Mouse (Mus musculus) embryonic facial prominence, embryonic 13.5 days (tissue): Measurements from ENCODE around the gene Slc35f3. TPM values are rescaled to one million over a fixed set of nuclear protein-coding genes. Genes with fewer than 3 reads are reported as not detected.

Source experiments
- ATAC-seq: fragments of 200-750 bp; cut with Nextera tagmentation; 2 replicates; pipeline ENCODE4 v1.8.0; 2017; ENCODE audit warnings: low read depth; ENCODE audit not compliant: insufficient number of reproducible peaks, insufficient read depth, low FRiP score, low TSS enrichment
- H3K27ac ChIP-seq: fragments of 300-500 bp; sonication (generic); 2 replicates; pipeline ENCODE4 v1.5.1; 2015; ENCODE audit warnings: moderate library complexity, mild to moderate bottlenecking, inconsistent platforms
- H3K27me3 ChIP-seq: fragments of 300-500 bp; sonication (generic); 2 replicates; pipeline ENCODE4 v1.6.1; 2015; ENCODE audit warnings: mild to moderate bottlenecking, inconsistent platforms
- H3K36me3 ChIP-seq: fragments of 300-500 bp; sonication (generic); 2 replicates; pipeline ENCODE4 v1.6.1; 2015; ENCODE audit warnings: mild to moderate bottlenecking, inconsistent platforms
- H3K4me1 ChIP-seq: fragments of 300-500 bp; sonication (generic); 2 replicates; pipeline ENCODE4 v1.6.1; 2015; ENCODE audit warnings: inconsistent platforms
- H3K4me2 ChIP-seq: fragments of 300-500 bp; sonication (generic); 2 replicates; pipeline ENCODE4 v1.6.1; 2015; ENCODE audit warnings: moderate library complexity, mild to moderate bottlenecking, inconsistent platforms
- H3K4me3 ChIP-seq: fragments of 300-500 bp; sonication (generic); 2 replicates; pipeline ENCODE4 v1.5.1; 2015; ENCODE audit warnings: mild to moderate bottlenecking, inconsistent platforms
- H3K9ac ChIP-seq: fragments of 300-500 bp; sonication (generic); 2 replicates; pipeline ENCODE4 v1.6.1; 2015; ENCODE audit warnings: mild to moderate bottlenecking, inconsistent platforms
- H3K9me3 ChIP-seq: fragments of 300-500 bp; sonication (generic); 2 replicates; pipeline ENCODE4 v1.6.1; 2016; ENCODE audit warnings: inconsistent platforms
- WGBS: fragments of 180-500 bp; shearing (Covaris S2); methylation state at CpG from one replicate; pipeline ENCODE4 v1.1.7; 2015; ENCODE audit warnings: mixed read lengths; 5-methylcytosine and 5-hydroxymethylcytosine counted together
- polyA plus RNA-seq: library from polyadenylated mRNA; unstranded; fragments of >200 nt; fragmentation: Nextera tagmentation; extraction: Ambion mirVana; gene quantifications from 2 replicates; pipeline ENCODE4 v1.2.1, GENCODE M21; 2015

Gene Slc35f3
- polyA plus RNA-seq, 1 experiment from 2014 or later = 0.28 TPM

DNA sequence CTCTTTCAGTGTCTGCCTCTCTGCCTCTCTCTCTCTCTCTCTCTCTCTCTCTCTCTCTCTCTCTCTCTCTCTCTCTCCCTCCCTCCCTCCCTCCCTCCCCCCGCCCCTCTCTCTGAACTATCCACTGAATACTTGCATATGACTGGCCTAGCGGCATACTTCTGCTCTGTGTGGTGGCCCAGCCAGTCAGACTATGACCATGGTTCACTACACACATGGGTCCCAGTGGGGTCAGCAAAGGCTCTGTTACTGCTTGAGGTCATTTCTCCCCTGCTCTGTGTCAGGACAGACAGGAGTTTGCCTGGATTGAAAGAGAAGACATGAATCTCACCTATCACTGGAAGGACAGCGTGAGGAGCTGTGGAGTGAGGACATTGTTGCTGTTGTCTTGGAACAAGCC is 40.5 kb downstream of the Slc35f3 start:
- H3K4me1 ChIP-seq = peaks cover 4% of the 10 kb centered on the region; the same call in 1 of the 2 replicates
- no peaks in the 10 kb centered on the region for H3K36me3 ChIP-seq
- WGBS = 75% methylated on average over 3 of the region's 3 CpGs
- H3K27ac ChIP-seq = no peak overlapping the region
- no peaks in the 10 kb centered on the region for H3K27me3 ChIP-seq
- no peak for ATAC-seq
- no peaks in the 10 kb centered on the region for H3K9me3 ChIP-seq
- no peak overlapping the region for H3K4me3 ChIP-seq
- no peak overlapping the region for H3K9ac ChIP-seq
- H3K4me2 ChIP-seq = no peak overlapping the region

DNA sequence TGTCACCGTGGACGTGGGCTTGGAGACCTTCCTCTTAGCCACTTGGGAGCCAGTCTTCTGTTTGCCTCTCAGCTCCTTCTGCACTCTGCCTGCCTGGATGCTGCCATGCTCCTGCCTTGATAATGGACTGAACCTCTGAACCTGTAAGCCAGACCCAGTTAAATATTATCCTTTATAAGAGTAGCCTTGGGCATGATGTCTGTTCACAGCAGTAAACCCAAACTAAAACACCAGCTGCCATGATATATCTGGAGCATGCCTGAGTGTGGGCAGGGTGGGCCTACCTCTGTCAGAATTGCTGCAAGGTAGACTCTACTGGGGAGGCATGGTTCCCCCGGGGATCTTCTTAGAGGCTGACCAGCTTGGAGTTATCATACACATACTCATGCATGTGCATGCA is 41.0 kb downstream of the Slc35f3 start:
- 79% methylated on average over 3 of the region's 3 CpGs for WGBS
- no peak for ATAC-seq
- H3K9ac ChIP-seq = no peak overlapping the region
- no peaks in the 10 kb centered on the region for H3K27me3 ChIP-seq
- peaks cover 4% of the 10 kb centered on the region; the same call in 1 of the 2 replicates for H3K4me1 ChIP-seq
- no peak overlapping the region for H3K4me2 ChIP-seq
- no peaks in the 10 kb centered on the region for H3K9me3 ChIP-seq
- no peak overlapping the region for H3K4me3 ChIP-seq
- no peaks in the 10 kb centered on the region for H3K36me3 ChIP-seq
- no peak overlapping the region for H3K27ac ChIP-seq

DNA sequence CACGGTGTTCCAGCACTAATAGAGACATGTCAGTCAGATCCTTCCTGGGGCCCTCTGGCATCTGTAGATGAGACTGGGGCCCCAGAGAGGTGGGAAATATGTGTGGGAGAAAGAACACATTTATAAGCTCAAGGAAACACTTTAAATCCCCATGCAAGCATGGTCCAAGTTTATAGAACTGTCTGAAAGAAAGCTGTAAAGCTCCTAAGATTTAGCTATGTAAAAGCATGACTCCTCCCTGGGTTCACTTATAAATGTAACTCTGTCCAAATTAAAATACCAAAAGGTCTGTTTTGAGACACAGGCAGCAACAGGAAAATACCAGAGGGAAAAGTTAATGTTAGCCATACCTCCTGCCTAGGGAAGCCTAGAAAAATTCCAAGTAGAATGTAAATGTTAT is 42.8 kb downstream of the Slc35f3 start:
- H3K4me3 ChIP-seq = no peak overlapping the region
- H3K27me3 ChIP-seq = no peaks in the 10 kb centered on the region
- no peak overlapping the region for H3K27ac ChIP-seq
- no peak for ATAC-seq
- no peaks in the 10 kb centered on the region for H3K36me3 ChIP-seq
- H3K4me2 ChIP-seq = no peak overlapping the region
- no peak overlapping the region for H3K9ac ChIP-seq
- WGBS = 33% methylated on average over 1 of the region's 1 CpGs
- no peaks in the 10 kb centered on the region for H3K9me3 ChIP-seq
- peaks cover 10% of the 10 kb centered on the region; the same call in 1 of the 2 replicates for H3K4me1 ChIP-seq

DNA sequence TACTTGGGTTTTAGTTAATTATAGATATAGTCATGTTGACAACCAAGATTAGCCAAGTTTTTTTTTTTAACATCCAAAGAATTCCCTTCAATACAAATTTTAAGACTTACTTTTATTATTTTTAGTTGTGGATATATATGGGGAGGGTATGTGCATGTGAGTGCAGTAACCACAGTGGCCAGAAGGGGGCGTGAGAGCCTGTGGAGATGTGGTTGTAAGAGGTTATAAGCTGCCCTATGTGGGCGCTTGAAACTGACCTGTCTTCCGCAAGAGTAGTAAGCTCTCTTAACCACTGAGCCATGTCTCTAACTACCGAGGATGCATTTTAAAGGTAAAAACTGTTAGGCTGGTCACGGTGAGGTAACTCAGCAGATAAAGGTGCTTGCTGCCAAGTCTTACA is 45.1 kb downstream of the Slc35f3 start:
- H3K4me2 ChIP-seq = no peak overlapping the region
- H3K9me3 ChIP-seq = no peaks in the 10 kb centered on the region
- H3K27me3 ChIP-seq = no peaks in the 10 kb centered on the region
- no peak overlapping the region for H3K27ac ChIP-seq
- no peak overlapping the region for H3K9ac ChIP-seq
- H3K4me1 ChIP-seq = peaks cover 10% of the 10 kb centered on the region; the same call in 1 of the 2 replicates
- ATAC-seq = no peak
- 80% methylated on average over 5 of the region's 5 CpGs for WGBS
- no peak overlapping the region for H3K4me3 ChIP-seq
- H3K36me3 ChIP-seq = no peaks in the 10 kb centered on the region

DNA sequence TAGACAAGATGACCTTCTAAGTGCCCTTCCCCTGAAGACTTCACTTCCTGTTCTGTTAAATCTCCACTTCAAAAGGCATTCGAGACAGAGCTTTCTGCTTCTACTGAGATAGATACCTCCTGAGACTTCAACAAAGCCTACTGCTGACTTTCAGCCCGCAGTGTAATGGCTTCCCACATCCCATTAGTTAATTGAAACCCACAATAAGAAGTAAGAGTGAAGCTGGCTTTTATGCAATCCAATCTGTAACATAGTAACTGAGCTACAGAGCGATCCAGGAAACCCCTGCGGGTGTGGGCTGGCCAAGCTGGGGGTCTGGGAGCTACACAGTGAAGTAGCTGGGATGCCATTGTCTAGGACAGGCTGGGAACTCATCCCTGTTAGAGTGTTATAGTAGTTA is 46.7 kb downstream of the Slc35f3 start:
- H3K4me2 ChIP-seq = no peak overlapping the region
- peaks cover 10% of the 10 kb centered on the region; the same call in 1 of the 2 replicates for H3K4me1 ChIP-seq
- no peaks in the 10 kb centered on the region for H3K9me3 ChIP-seq
- H3K27me3 ChIP-seq = no peaks in the 10 kb centered on the region
- ATAC-seq = no peak
- H3K4me3 ChIP-seq = no peak overlapping the region
- H3K27ac ChIP-seq = no peak overlapping the region
- H3K36me3 ChIP-seq = no peaks in the 10 kb centered on the region
- no peak overlapping the region for H3K9ac ChIP-seq
- 37% methylated on average over 4 of the region's 4 CpGs for WGBS

DNA sequence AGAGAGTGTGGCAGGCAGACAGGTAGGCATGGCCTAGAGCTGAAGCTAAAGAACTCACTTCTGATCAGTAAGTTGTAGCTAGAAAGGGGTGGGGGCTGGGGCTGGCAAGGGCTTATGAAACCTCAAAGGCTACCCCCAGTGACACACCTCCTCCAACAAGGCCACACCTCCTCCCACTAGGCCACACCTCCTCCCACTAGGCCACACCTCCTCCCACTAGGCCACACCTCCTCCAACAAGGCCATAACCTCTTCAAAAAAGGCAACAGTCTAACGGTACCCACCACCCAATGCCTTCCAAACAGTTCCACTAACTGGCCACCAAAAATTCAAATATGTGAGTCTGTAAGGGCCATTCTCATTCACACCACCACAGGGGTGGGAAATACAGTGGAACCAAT is 54.9 kb downstream of the Slc35f3 start:
- 84% methylated on average over 1 of the region's 1 CpGs for WGBS
- Histone ChIP-seq H3K9ac (no peak overlapping the region), H3K27me3 (no peaks in the 10 kb centered on the region), H3K27ac (no peak overlapping the region), H3K9me3 (no peaks in the 10 kb centered on the region), H3K4me3 (no peak overlapping the region), H3K4me2 (no peak overlapping the region), H3K36me3 (no peaks in the 10 kb centered on the region), H3K4me1 (no peaks in the 10 kb centered on the region)
- ATAC-seq = no peak

DNA sequence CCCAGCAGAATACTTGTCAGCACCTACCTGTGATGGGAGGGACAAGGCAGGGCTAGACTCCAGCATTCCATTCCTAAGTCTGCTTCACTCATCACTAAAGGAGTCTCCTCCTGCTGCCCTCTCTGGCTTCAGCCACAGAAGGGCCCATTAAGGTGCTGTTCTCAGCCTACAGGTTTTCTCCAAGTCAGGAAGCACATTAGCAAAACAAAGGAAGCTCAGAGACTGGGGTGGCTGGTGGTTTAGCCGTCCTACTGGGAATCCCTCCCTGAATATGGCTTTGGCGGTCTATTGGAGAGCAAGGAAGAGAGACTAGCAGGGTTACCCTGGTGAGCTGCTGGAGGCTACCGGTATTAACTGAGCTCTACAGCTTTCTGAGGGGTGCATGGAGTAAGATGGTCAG is 59.6 kb downstream of the Slc35f3 start:
- WGBS = 48% methylated on average over 3 of the region's 3 CpGs
- no peaks in the 10 kb centered on the region for H3K36me3 ChIP-seq
- no peak overlapping the region for H3K4me2 ChIP-seq
- no peak for ATAC-seq
- no peak overlapping the region for H3K4me3 ChIP-seq
- no peaks in the 10 kb centered on the region for H3K27me3 ChIP-seq
- no peaks in the 10 kb centered on the region for H3K9me3 ChIP-seq
- no peak overlapping the region for H3K27ac ChIP-seq
- no peak overlapping the region for H3K9ac ChIP-seq
- H3K4me1 ChIP-seq = no peaks in the 10 kb centered on the region

DNA sequence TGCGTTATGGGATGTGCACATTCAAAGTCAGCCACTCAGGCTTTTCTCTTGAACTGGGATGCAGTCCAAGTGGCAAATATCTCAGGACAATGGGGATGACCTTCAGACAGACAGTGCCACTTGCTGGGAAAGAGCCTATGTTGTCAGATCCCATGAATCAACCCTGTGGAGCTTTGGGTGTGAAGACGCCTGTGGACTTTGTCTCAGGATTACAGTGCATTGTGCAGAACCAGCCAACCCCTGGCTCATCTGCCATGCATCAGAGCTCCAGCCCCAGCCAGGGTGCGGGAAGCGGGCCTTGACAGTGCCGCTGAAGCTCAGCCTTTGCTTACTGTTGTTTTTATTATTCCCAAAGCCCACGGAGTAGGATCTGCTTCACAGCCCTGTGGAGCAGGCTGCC is 60.9 kb downstream of the Slc35f3 start:
- Histone ChIP-seq H3K27me3 (no peaks in the 10 kb centered on the region), H3K4me1 (no peaks in the 10 kb centered on the region), H3K4me2 (no peak overlapping the region), H3K9me3 (no peaks in the 10 kb centered on the region), H3K36me3 (no peaks in the 10 kb centered on the region), H3K27ac (no peak overlapping the region), H3K4me3 (no peak overlapping the region), H3K9ac (no peak overlapping the region)
- ATAC-seq = no peak
- 77% methylated on average over 6 of the region's 6 CpGs for whole genome bisulfite sequencing

DNA sequence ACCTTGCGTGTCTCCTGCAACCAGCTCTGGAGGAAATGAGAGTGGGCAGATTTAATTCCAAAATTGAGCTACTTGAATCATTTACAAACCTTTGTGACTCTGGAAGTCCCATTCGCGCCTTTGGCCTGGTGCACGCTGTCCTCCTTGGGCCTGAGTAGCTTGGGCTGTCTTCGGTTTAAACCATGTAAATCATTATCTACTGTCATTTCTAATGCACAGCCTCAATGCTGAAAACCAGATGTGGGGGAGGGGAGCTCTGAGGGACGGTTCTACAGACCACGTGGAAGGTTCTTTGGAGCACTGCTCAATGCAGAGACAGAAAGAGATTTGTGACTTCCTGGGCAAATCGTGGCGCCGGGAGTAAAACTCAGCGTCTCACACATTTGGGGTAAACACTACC is 61.7 kb downstream of the Slc35f3 start:
- Histone ChIP-seq H3K4me3 (no peak overlapping the region), H3K27ac (no peak overlapping the region), H3K9ac (no peak overlapping the region), H3K9me3 (no peaks in the 10 kb centered on the region), H3K4me2 (no peak overlapping the region), H3K27me3 (no peaks in the 10 kb centered on the region), H3K36me3 (no peaks in the 10 kb centered on the region), H3K4me1 (no peaks in the 10 kb centered on the region)
- WGBS = 67% methylated on average over 11 of the region's 11 CpGs
- no peak for ATAC-seq

DNA sequence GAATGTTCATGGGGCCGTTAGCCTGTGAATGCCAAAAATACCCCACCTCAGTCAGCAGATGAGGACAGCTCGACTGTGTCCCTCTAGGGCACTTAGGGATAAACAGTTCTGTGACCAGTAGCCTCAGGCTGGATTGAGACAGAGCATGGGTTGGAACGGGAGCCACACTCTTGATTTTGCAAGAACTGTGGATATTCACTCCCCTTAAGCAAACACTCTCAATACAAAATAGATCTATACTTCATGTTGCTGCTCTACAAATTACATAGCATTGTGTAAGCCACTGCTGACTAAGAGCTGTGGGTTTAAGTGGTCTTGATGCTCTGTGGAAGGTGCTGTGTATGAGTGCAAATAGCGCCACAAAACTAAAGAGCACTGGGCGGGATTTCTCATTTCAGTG is 62.3 kb downstream of the Slc35f3 start:
- no peaks in the 10 kb centered on the region for H3K27me3 ChIP-seq
- no peak overlapping the region for H3K9ac ChIP-seq
- no peak for ATAC-seq
- H3K4me3 ChIP-seq = no peak overlapping the region
- H3K9me3 ChIP-seq = no peaks in the 10 kb centered on the region
- H3K36me3 ChIP-seq = no peaks in the 10 kb centered on the region
- WGBS = 63% methylated on average over 5 of the region's 5 CpGs
- no peaks in the 10 kb centered on the region for H3K4me1 ChIP-seq
- no peak overlapping the region for H3K27ac ChIP-seq
- H3K4me2 ChIP-seq = no peak overlapping the region

DNA sequence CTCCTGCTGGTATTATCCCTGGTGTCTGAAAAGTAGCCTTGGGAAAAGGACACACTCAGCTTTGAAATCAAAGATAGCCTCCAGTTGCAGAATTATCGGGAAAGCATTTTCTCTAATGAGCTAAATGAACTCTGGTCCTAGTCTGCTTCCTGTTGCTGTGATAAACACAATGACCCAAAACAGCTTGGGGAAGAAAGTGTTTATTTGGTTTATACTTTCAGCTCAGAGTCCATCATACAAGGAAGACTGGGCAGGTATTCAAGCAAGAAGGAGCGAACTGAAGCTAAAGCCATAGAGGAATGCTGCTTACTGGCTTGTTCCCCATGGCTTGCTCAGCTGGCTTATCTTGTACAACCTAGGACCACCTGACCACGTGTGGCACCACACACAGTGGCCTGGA is 67.9 kb downstream of the Slc35f3 start:
- no peak overlapping the region for H3K27ac ChIP-seq
- 69% methylated on average over 3 of the region's 3 CpGs for WGBS
- H3K27me3 ChIP-seq = no peaks in the 10 kb centered on the region
- no peaks in the 10 kb centered on the region for H3K4me1 ChIP-seq
- H3K9ac ChIP-seq = no peak overlapping the region
- H3K4me3 ChIP-seq = no peak overlapping the region
- H3K9me3 ChIP-seq = no peaks in the 10 kb centered on the region
- no peaks in the 10 kb centered on the region for H3K36me3 ChIP-seq
- ATAC-seq = no peak
- no peak overlapping the region for H3K4me2 ChIP-seq

DNA sequence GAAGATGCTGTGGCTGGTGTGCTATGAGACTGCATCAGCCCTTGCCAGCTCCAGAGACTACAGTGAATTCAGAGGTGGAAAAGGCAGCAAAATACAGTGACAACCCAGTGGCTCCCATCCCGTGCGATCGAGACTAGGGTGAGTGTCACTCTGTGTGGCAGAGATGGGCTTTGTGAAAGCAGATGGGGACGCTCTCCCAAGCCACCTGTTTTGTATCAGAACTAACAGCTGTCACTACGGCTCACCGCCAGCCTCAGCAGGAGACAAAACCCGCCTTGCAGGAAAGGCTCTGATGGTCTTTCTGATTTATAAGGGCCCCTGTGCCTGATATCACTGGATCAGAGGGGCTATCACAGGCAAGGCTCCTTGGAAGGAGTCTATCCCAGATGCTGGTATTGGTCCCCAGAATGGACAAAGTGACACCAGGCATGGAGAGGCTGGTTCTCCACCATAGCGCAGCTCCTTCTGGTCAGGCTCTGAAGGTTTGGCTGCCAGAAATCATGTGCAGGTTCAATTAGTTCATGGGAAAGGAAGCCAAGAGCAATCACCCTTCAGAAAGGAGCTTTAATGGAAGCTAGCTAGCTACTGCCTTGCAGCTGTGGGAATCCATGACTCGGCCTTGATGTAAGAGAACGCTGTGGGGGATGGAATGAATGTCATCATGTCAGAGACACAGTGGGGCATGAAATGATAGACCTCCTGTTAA is 70.1 kb downstream of the Slc35f3 start:
- WGBS = 77% methylated on average over 10 of the region's 10 CpGs
- H3K9me3 ChIP-seq = no peaks in the 10 kb centered on the region
- H3K27me3 ChIP-seq = no peaks in the 10 kb centered on the region
- no peak overlapping the region for H3K9ac ChIP-seq
- H3K27ac ChIP-seq = no peak overlapping the region
- H3K4me1 ChIP-seq = no peaks in the 10 kb centered on the region
- no peak for ATAC-seq
- no peak overlapping the region for H3K4me2 ChIP-seq
- H3K4me3 ChIP-seq = no peak overlapping the region
- H3K36me3 ChIP-seq = no peaks in the 10 kb centered on the region
